Mouse (Mus musculus): Measurements from ENCODE around the gene Elp1. TPM values are rescaled to one million over a fixed set of nuclear protein-coding genes. Genes with fewer than 3 reads are reported as not detected.

Elp1 gene
- polyA plus RNA-seq, 1 experiment from 2014 or later, result 11.6 TPM

DNA sequence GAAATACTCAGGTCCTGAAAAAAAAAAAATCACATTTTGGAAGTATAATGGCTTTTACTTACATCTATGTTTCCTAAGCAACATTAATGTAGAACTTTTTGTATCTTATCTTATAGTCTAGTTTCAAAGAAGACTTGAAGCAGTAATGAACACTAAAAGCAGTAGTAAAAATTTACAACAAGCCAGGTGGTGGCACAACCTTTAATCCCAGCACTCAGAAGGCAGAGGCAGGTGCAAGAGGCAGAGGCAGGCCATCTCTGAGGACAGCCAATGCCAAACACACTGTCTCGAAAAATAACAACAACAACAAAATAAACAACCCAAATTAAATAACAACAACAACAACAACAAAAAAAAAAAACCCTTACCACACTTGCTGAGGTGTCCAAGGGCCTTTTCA, 31.1 kb downstream of the Elp1 start:
- no peak overlapping the region for H3K27ac ChIP-seq (replicated peaks)
- no peak overlapping the region for H3K4me2 ChIP-seq
- H3K9me3 ChIP-seq (replicated peaks), result no peaks in the 10 kb centered on the region
- no peaks in the 10 kb centered on the region for H3K27me3 ChIP-seq
- H3K36me3 ChIP-seq (replicated peaks), result peaks cover 89% of the 10 kb centered on the region
- no peak overlapping the region for H3K4me3 ChIP-seq (replicated peaks)
- no peak for ATAC-seq (ENCODE audit: insufficient read depth)
- no peak overlapping the region for H3K9ac ChIP-seq
- no peaks in the 10 kb centered on the region for H3K4me1 ChIP-seq (replicated peaks)
- WGBS (ENCODE audit: insufficient replicate concordance), result 47% methylated on average over 1 of the region's 1 CpGs

DNA sequence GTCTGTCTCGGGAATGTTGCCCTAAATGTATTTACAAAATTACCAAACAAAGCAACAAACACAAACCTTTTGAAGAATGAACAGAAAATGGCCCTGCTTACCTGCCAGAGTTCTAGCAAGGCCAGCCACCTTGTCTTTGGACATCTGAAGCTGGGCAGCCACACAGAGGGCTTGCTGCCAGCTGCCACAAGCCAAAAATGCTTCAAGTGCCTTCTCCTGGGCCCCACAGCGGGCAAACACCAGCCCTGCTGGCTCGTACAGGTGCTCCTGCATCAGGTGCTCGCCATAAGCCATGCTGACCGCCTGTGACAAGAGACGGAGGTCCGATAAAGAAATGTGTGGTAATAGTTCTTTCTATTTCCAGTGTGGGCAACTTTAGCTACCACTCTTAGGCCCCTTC, 33.2 kb downstream of the Elp1 start:
- Histone ChIP-seq H3K27ac (replicated peaks) (no peak overlapping the region), H3K9ac (no peak overlapping the region), H3K27me3 (no peaks in the 10 kb centered on the region), H3K4me2 (no peak overlapping the region), H3K4me3 (replicated peaks) (no peak overlapping the region), H3K9me3 (replicated peaks) (no peaks in the 10 kb centered on the region), H3K36me3 (replicated peaks) (peaks cover 93% of the 10 kb centered on the region), H3K4me1 (replicated peaks) (no peaks in the 10 kb centered on the region)
- ATAC-seq (ENCODE audit: insufficient read depth), result no peak
- 73% methylated on average over 7 of the region's 7 CpGs for WGBS (ENCODE audit: insufficient replicate concordance)

DNA sequence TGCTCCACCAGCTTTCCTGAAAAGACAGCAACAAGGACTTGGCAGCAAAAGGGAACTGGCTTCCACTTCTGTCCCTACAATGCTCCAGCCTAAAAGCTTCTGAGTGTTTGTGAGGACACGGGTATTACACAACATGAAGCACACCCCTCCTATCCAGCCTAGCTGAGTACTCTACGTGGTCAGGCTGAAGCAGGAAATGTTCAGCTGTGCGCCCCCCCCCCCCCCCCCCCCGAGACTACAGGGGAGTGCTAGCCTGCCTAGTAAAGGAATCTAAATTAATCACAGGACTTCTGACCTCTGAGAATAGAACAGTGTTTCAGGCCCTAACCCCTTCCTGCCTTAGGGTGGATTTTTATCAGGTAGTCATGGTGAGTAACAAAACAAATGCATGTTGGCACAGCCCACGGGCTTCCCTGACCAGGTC, 34.3 kb downstream of the Elp1 start:
- H3K4me2 ChIP-seq, result no peak overlapping the region
- peaks cover 88% of the 10 kb centered on the region for H3K36me3 ChIP-seq (replicated peaks)
- no peaks in the 10 kb centered on the region for H3K4me1 ChIP-seq (replicated peaks)
- H3K9me3 ChIP-seq (replicated peaks), result no peaks in the 10 kb centered on the region
- H3K27ac ChIP-seq (replicated peaks), result no peak overlapping the region
- 45% methylated on average over 5 of the region's 5 CpGs for WGBS (ENCODE audit: insufficient replicate concordance)
- no peak for ATAC-seq (ENCODE audit: insufficient read depth)
- H3K27me3 ChIP-seq, result no peaks in the 10 kb centered on the region
- no peak overlapping the region for H3K9ac ChIP-seq
- no peak overlapping the region for H3K4me3 ChIP-seq (replicated peaks)

DNA sequence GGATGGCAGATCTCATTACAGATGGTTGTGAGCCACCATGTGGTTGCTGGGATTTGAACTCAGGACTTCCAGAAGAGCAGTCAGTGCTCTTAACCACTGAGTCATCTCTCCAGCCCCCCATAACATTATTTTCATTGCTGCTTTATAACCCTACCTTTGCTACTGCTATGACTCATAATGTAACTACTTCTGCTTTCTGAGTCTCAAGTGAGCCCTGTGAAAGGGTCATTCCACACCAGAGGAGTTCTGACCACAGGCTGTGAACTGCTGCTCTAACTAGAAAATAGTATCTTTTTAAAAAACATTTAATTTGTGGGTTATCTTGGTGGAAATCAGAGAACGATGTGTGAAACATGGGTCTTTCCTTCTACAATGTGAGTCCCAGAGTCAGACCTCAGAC, 44.4 kb downstream of the Elp1 start:
- WGBS (ENCODE audit: insufficient replicate concordance), result 60% methylated on average over 1 of the region's 1 CpGs
- H3K4me3 ChIP-seq (replicated peaks), result no peak overlapping the region
- ATAC-seq (ENCODE audit: insufficient read depth), result 0 out of 2 replicates have a peak, but pooled peaks have one; percentile 44
- no peaks in the 10 kb centered on the region for H3K9me3 ChIP-seq (replicated peaks)
- H3K27ac ChIP-seq (replicated peaks), result no peak overlapping the region
- no peaks in the 10 kb centered on the region for H3K27me3 ChIP-seq
- H3K4me2 ChIP-seq, result no peak overlapping the region
- H3K4me1 ChIP-seq (replicated peaks), result no peaks in the 10 kb centered on the region
- H3K36me3 ChIP-seq (replicated peaks), result peaks cover 84% of the 10 kb centered on the region
- no peak overlapping the region for H3K9ac ChIP-seq

- H3K9me3 ChIP-seq (replicated peaks), result no peaks in the 10 kb centered on the region
- 0 out of 2 replicates have a peak overlapping the region, but pooled peaks have one; percentile 9 for H3K27ac ChIP-seq (replicated peaks)
- H3K4me3 ChIP-seq (replicated peaks), result no peak overlapping the region
- peak; percentile 71 for ATAC-seq (ENCODE audit: insufficient read depth)
- peaks cover 80% of the 10 kb centered on the region for H3K36me3 ChIP-seq (replicated peaks)
- no peak overlapping the region for H3K4me2 ChIP-seq
- H3K27me3 ChIP-seq, result no peaks in the 10 kb centered on the region
- no peaks in the 10 kb centered on the region for H3K4me1 ChIP-seq (replicated peaks)
- 73% methylated on average over 10 of the region's 10 CpGs for WGBS (ENCODE audit: insufficient replicate concordance)
- H3K9ac ChIP-seq, result no peak overlapping the region
Observed at GRCm38 (mm10) chr4:56756966-56757600, 45.0 kb downstream of the Elp1 start.

DNA sequence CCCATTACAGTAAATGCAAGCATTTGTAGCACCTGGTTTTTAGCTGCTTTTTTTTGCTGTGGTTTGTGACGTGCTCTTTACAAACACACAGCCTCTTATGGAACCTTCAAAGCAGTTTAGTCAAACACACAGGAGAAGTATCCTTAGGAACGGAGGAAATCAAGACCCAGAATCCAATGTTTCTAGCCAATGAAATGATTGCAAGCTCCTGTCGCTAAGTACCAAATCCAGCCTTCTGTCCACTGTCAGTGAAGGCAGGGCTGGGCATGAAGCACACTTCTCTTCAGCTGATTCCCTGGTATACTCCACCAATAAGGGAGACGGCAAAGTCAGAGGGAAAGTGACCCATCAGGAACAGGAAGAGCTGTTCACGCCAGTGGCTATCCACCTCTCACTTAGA, 46.1 kb downstream of the Elp1 start:
- H3K4me2 ChIP-seq, result no peak overlapping the region; the same call in 1 of the 2 replicates
- H3K27ac ChIP-seq (replicated peaks), result no peak overlapping the region
- ATAC-seq (ENCODE audit: insufficient read depth), result no peak
- no peaks in the 10 kb centered on the region for H3K9me3 ChIP-seq (replicated peaks)
- no peak overlapping the region for H3K9ac ChIP-seq
- H3K4me3 ChIP-seq (replicated peaks), result no peak overlapping the region
- H3K4me1 ChIP-seq (replicated peaks), result no peaks in the 10 kb centered on the region
- peaks cover 83% of the 10 kb centered on the region for H3K36me3 ChIP-seq (replicated peaks)
- 75% methylated on average over 5 of the region's 5 CpGs for WGBS (ENCODE audit: insufficient replicate concordance)
- no peaks in the 10 kb centered on the region for H3K27me3 ChIP-seq

DNA sequence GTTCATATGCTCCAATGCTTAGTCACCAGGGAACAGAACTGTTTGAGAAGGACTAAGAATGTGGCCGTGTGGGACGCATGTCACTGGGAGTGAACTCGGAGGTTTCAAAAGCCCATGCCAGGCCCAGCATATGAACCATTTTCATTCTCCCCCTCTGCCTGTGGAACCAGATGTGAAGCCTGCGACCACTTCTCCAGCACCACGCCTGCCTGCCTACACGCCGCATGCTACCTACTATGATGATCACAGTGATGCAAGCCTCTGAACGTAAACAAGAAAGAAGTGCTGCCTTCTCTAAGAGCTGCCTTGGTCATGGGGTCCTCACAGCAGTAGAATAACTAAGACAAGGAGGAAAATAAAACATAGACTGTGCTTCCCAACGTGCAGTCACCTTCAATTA, 54.7 kb downstream of the Elp1 start:
- Histone ChIP-seq H3K4me2 (no peak overlapping the region), H3K27me3 (no peaks in the 10 kb centered on the region), H3K27ac (replicated peaks) (no peak overlapping the region), H3K4me3 (replicated peaks) (no peak overlapping the region), H3K9ac (no peak overlapping the region), H3K9me3 (replicated peaks) (no peaks in the 10 kb centered on the region), H3K4me1 (replicated peaks) (no peaks in the 10 kb centered on the region), H3K36me3 (replicated peaks) (peaks cover 32% of the 10 kb centered on the region)
- 87% methylated on average over 9 of the region's 9 CpGs for WGBS (ENCODE audit: insufficient replicate concordance)
- ATAC-seq (ENCODE audit: insufficient read depth), result no peak

DNA sequence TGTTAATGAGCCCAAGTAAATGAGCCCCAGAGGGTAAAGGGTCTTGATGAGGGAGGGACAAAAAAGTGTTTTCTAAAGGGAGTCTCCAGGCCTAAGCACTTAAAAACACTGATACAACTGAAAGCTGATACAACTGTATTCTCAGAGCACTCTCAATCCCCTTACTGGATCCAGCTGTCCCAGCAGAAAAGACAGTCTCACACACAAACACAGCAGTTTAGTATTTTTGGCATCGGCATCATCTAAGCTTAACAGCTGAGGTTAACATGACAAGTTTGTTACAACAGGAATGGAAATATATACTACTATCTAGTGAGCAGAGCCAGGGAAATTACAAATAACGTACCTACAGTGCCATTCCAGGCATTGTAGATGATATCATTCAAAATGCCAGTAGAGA, 55.8 kb downstream of the Elp1 start:
- 80% methylated on average over 2 of the region's 2 CpGs for WGBS (ENCODE audit: insufficient replicate concordance)
- Histone ChIP-seq H3K36me3 (replicated peaks) (peaks cover 23% of the 10 kb centered on the region), H3K27me3 (no peaks in the 10 kb centered on the region), H3K27ac (replicated peaks) (no peak overlapping the region), H3K4me3 (replicated peaks) (no peak overlapping the region), H3K9me3 (replicated peaks) (no peaks in the 10 kb centered on the region), H3K4me2 (no peak overlapping the region), H3K4me1 (replicated peaks) (no peaks in the 10 kb centered on the region), H3K9ac (no peak overlapping the region)
- ATAC-seq (ENCODE audit: insufficient read depth), result no peak

DNA sequence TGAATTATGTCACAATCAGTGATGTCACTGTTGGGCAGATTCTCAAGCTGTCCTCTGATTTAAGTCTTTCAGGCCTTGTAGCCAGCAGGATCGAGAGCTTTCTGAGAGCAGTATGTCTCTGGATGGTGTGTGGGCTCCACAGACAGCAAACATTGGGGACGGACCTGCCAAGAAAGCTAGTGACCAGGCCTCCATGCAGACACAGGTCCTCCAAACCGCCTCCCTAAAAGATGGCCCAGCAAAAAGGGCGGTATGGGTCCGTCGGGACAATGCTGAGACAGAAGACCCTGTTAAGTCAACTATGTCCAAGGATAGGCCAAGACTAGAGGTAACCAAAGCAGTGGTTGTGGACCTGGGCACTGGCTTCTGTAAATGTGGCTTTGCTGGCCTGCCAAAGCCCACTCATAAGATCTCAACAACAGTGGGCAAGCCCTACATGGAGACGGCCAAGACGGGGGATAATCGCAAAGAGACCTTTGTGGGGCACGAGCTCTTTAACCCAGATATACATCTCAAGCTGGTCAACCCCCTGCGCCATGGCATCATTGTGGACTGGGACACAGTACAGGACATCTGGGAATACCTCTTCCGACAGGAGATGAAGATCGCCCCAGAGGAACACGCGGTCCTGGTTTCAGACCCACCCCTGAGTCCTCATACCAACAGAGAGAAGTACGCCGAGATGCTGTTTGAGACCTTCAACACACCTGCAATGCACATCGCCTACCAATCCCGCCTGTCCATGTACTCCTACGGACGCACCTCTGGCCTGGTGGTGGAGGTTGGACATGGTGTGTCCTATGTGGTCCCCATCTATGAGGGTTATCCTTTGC, 58.6 kb downstream of the Elp1 start, which contains the start of gene Actl7a:
Gene Actl7a, plus strand, starts transcription at position 51 of the 833 bp plus-strand sequence.
- 81% methylated on average over 21 of the region's 21 CpGs for WGBS (ENCODE audit: insufficient replicate concordance)
- no peak within 1 kb of the TSS for H3K4me2 ChIP-seq
- H3K27me3 ChIP-seq, result no peaks in the 10 kb centered on the region
- no peaks in the 10 kb centered on the region for H3K4me1 ChIP-seq (replicated peaks)
- H3K9me3 ChIP-seq (replicated peaks), result no peaks in the 10 kb centered on the region
- no peak for ATAC-seq (ENCODE audit: insufficient read depth)
- peaks cover 6% of the 10 kb centered on the region for H3K36me3 ChIP-seq (replicated peaks)
- no peak within 1 kb of the TSS for H3K27ac ChIP-seq (replicated peaks)
- H3K9ac ChIP-seq, result no peak within 1 kb of the TSS
- no peak within 1 kb of the TSS for H3K4me3 ChIP-seq (replicated peaks)

- Histone ChIP-seq H3K9me3 (replicated peaks) (no peaks in the 10 kb centered on the region), H3K27ac (replicated peaks) (no peak overlapping the region), H3K4me1 (replicated peaks) (no peaks in the 10 kb centered on the region), H3K4me3 (replicated peaks) (no peak overlapping the region), H3K36me3 (replicated peaks) (0 out of 2 replicates have a peak, but pooled peaks cover 4% of the 10 kb centered on the region), H3K27me3 (no peaks in the 10 kb centered on the region), H3K4me2 (no peak overlapping the region), H3K9ac (no peak overlapping the region)
- ATAC-seq (ENCODE audit: insufficient read depth), result no peak
- WGBS (ENCODE audit: insufficient replicate concordance), result 69% methylated on average over 4 of the region's 4 CpGs
Observed at GRCm38 (mm10) chr4:56742698-56743097, 59.4 kb downstream of the Elp1 start.

DNA sequence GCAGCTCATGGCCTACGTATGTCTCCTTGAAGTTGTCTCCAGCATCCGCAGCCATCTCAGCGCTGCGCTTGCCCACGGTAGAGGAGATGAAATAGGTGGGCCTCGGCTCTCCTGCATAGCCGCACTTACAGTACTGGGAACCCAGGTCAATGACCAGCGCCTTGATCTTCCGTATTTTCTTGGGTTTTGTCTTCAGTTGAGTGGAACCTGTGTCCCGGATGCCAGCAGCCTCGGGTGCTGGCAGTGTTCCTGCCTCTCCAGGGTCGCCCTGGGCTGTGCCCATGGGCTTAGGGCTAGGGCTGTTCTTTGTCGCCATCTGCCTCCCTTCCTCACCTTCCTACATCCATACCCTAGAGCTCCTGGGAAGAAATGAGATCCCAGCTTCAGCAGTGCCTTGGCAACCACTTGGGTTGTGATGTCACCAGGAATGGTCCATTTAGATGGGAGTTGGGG, 61.1 kb downstream of the Elp1 start, which contains the start of gene Actl7b:
Gene Actl7b, minus strand, starts transcription at position 403 of the 453 bp plus-strand sequence.
- no peak within 1 kb of the TSS for H3K4me3 ChIP-seq (replicated peaks)
- WGBS (ENCODE audit: insufficient replicate concordance), result 76% methylated on average over 13 of the region's 13 CpGs
- H3K4me1 ChIP-seq (replicated peaks), result no peaks in the 10 kb centered on the region
- no peaks in the 10 kb centered on the region for H3K27me3 ChIP-seq
- no peak within 1 kb of the TSS for H3K27ac ChIP-seq (replicated peaks)
- H3K9ac ChIP-seq, result no peak within 1 kb of the TSS
- H3K9me3 ChIP-seq (replicated peaks), result no peaks in the 10 kb centered on the region
- no peak within 1 kb of the TSS for H3K4me2 ChIP-seq
- no peaks in the 10 kb centered on the region for H3K36me3 ChIP-seq (replicated peaks)
- no peak for ATAC-seq (ENCODE audit: insufficient read depth)
